Mouse (Mus musculus) hindbrain, embryonic 11.5 days (tissue): Measurements from ENCODE around the gene Agrp. TPM values are rescaled to one million over a fixed set of nuclear protein-coding genes. Genes with fewer than 3 reads are reported as not detected.

Experiments used
- ATAC-seq: fragments of 200-750 bp; cut with Nextera tagmentation; 2 replicates; pipeline ENCODE4 v1.8.0; 2017; ENCODE audit warnings: mild to moderate bottlenecking, moderate TSS enrichment, moderate library complexity; ENCODE audit not compliant: low FRiP score
- DNase-seq: peaks from one replicate; pipeline ENCODE4 v3.0.0-alpha.2; 2015; ENCODE audit warnings: low spot score
- H3K27ac ChIP-seq: fragments of 300-500 bp; sonication (generic); 2 replicates; pipeline ENCODE4 v1.5.1; 2014; ENCODE audit warnings: mild to moderate bottlenecking, low read depth, low read length
- H3K27me3 ChIP-seq: fragments of 300-500 bp; sonication (generic); 2 replicates; pipeline ENCODE4 v1.6.1; 2014; ENCODE audit warnings: mild to moderate bottlenecking, low read length, moderate library complexity, mixed read lengths; ENCODE audit not compliant: control insufficient read depth, insufficient read depth
- H3K36me3 ChIP-seq: fragments of 300-500 bp; sonication (generic); 2 replicates; pipeline ENCODE4 v1.6.1; 2014; ENCODE audit warnings: mild to moderate bottlenecking, low read length, moderate library complexity, mixed read lengths; ENCODE audit not compliant: control insufficient read depth, insufficient read depth
- H3K4me1 ChIP-seq: fragments of 300-500 bp; sonication (generic); replicated peaks from 2 replicates; pipeline ENCODE4 v1.6.1; 2014; ENCODE audit warnings: low read length, mixed read lengths; ENCODE audit not compliant: control insufficient read depth, insufficient read depth
- H3K4me2 ChIP-seq: fragments of 300-500 bp; sonication (generic); replicated peaks from 2 replicates; pipeline ENCODE4 v1.6.1; 2014; ENCODE audit warnings: mild to moderate bottlenecking, low read depth, low read length
- H3K4me3 ChIP-seq: fragments of 300-500 bp; sonication (generic); 2 replicates; pipeline ENCODE4 v1.5.1; 2014; ENCODE audit warnings: low read depth, low read length
- H3K9ac ChIP-seq: fragments of 300-500 bp; sonication (generic); 2 replicates; pipeline ENCODE4 v1.6.1; 2014; ENCODE audit warnings: low read depth, low read length
- H3K9me3 ChIP-seq: fragments of 300-500 bp; sonication (generic); 2 replicates; pipeline ENCODE4 v1.6.1; 2016; ENCODE audit warnings: low read length; ENCODE audit not compliant: control insufficient read depth
- WGBS: fragments of 180-500 bp; shearing (Covaris S2); extraction: QIAGEN DNeasy Blood & Tissue Kit; methylation state at CpG from one replicate; pipeline ENCODE4 v1.1.7; 2014; 5-methylcytosine and 5-hydroxymethylcytosine counted together
- polyA plus RNA-seq: library from polyadenylated mRNA; unstranded; fragments of >200 nt; fragmentation: Nextera tagmentation; extraction: Ambion mirVana; gene quantifications from 2 replicates; pipeline ENCODE4 v1.2.1, GENCODE M21; 2014

The Agrp gene
- 0.68 and 2.1 TPM in 2 replicates for polyA plus RNA-seq

DNA sequence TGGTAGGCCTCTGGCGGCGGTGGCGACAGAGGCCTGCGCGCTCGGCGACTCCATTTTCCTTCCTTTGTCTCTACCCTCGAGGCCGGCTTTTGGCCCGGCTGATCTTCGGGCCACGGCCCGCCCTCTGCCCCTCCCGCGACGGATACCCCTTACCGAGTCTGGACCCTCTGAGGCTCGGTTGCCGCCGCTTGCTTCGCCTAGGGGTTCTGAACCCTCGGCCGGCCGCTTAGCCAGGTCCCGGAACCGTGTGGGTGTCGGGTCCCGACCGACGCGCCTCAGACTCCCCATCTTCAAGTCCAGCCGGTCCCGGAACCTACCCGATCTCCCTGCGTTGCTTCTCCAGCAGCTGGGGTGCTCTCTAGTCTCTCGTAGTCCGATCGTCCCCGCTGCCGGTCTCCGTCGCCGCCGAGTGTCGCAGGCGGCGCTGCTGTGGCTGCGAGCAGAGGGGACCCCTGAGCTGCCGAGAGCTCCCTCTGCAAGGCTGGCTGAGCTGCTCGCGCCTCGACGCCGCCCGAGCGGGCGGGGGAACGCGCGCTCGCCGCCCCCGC lies at the start of gene Agrp:
Agrp (minus strand) TSS at position 431 of the 548 bp plus-strand sequence.
- Histone ChIP-seq H3K4me3 (peak within 1 kb of the TSS; percentile 82), H3K27me3 (no peaks in the 10 kb centered on the region), H3K9me3 (no peaks in the 10 kb centered on the region), H3K4me1 (peaks cover 4% of the 10 kb centered on the region), H3K4me2 (peak within 1 kb of the TSS; percentile 92), H3K9ac (peak within 1 kb of the TSS; percentile 99), H3K36me3 (no peaks in the 10 kb centered on the region), H3K27ac (peak within 1 kb of the TSS; percentile 99)
- DNase-seq: no peak
- ATAC-seq: peak; percentile 64
- WGBS: 0% methylated on average over 57 of the region's 63 CpGs

DNA sequence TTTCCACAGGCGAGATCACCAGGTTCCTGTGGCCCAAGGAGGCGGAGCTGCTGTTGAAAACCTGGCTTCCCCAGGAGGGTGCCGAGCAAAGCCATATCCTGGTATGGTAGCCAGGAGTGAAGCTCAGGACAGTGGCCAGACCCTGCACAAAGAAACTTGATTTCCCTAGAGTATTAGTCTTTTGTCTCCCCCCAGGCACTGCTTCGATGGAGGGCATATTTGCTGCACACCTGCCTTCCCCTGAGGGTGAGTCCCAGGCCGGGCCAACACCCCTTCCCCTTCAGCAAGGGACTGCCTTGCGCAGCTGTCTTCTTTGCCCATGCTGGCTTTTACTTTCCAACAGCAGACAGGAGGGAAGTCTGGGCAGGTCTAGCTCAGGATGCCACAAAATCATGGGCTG lies 49.4 kb upstream of the Agrp start:
- Histone ChIP-seq H3K27me3 (no peaks in the 10 kb centered on the region), H3K27ac (no peak overlapping the region), H3K9ac (no peak overlapping the region), H3K4me2 (no peak overlapping the region), H3K36me3 (no peaks in the 10 kb centered on the region), H3K4me1 (no peaks in the 10 kb centered on the region), H3K9me3 (no peaks in the 10 kb centered on the region), H3K4me3 (no peak overlapping the region)
- ATAC-seq: no peak
- 69% methylated on average over 6 of the region's 6 CpGs for WGBS
- DNase-seq: no peak

DNA sequence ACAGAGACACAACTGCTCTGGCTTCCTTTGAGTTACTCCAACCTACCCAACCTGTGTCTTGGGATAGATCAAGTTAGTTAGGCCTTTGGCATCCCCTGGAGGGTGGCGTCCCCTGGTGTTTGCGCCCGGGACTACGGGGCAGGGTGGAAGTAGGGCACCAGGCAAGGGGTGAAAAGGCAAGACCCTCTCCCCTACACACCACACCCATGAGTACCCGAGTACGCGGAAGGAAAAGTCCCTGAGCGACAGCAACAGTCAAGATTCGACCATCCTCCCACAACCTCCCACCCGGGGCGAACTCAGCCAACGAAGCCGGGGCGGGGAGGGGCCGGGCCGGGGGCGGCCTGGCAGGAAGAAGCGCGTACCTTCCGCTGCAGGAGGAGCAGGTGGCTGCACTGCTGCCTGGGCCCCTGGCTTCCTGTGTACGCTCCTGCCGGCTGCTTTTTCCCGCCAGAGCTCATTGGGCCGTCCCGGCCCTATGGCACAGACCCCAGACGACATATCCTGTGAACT lies 48.7 kb upstream of the Agrp start, which contains the start of gene Carmil2:
Carmil2 (plus strand) TSS at position 479 of the 513 bp plus-strand sequence.
- ATAC-seq: peak; percentile 44; the same call in 1 of the 2 replicates
- no peak within 1 kb of the TSS for H3K4me2 ChIP-seq

GRCm38 (mm10) chr8:105685325-105685724 lies 48.1 kb upstream of the Agrp start:
- WGBS: 78% methylated on average over 7 of the region's 7 CpGs

More for the DNA sequence above, 48.7 kb upstream of the Agrp start, which contains the start of gene Carmil2:
- H3K9me3 ChIP-seq: no peaks in the 10 kb centered on the region
- DNase-seq: peak; percentile 55
- H3K27ac ChIP-seq: no peak within 1 kb of the TSS
- H3K4me3 ChIP-seq: no peak within 1 kb of the TSS
- WGBS: 14% methylated on average over 26 of the region's 26 CpGs
- no peaks in the 10 kb centered on the region for H3K27me3 ChIP-seq
- H3K9ac ChIP-seq: no peak within 1 kb of the TSS
- no peaks in the 10 kb centered on the region for H3K36me3 ChIP-seq
- no peaks in the 10 kb centered on the region for H3K4me1 ChIP-seq

DNA sequence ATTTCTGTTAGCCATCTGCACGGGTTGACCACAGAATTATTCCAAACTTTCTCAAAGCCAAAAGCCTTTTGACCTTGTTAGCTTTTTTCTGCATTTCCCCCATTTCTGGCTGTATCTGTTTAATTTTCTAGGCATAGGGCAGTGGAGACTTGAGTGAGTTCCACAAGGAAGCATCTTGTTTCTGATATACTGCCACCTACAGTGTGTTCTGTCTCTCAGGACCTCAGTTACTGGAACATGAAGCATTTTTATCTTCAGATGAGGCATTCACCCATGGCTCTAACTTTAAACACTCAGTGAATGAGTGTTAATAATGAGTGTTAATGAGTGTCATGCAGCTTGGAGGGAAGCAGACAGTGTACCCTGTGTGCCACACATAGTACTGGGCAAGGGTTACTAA lies 40.7 kb upstream of the Agrp start:
- 89% methylated on average over 1 of the region's 1 CpGs for WGBS
- Histone ChIP-seq H3K27ac (no peak overlapping the region), H3K27me3 (no peaks in the 10 kb centered on the region), H3K9ac (no peak overlapping the region), H3K36me3 (peaks cover 10% of the 10 kb centered on the region; the same call in 1 of the 2 replicates), H3K9me3 (no peaks in the 10 kb centered on the region), H3K4me1 (no peaks in the 10 kb centered on the region), H3K4me2 (no peak overlapping the region), H3K4me3 (no peak overlapping the region)
- DNase-seq (no peak), ATAC-seq (no peak)

More at GRCm38 (mm10) chr8:105685325-105685724, 48.1 kb upstream of the Agrp start:
- Histone ChIP-seq H3K9me3 (no peaks in the 10 kb centered on the region), H3K4me2 (no peak overlapping the region), H3K4me3 (no peak overlapping the region), H3K4me1 (no peaks in the 10 kb centered on the region), H3K36me3 (no peaks in the 10 kb centered on the region; the same call in 1 of the 2 replicates), H3K27ac (no peak overlapping the region), H3K27me3 (no peaks in the 10 kb centered on the region), H3K9ac (no peak overlapping the region)
- ATAC-seq: no peak
- no peak for DNase-seq

- DNase-seq (peak; percentile 16), ATAC-seq (no peak)
- no peaks in the 10 kb centered on the region for H3K4me1 ChIP-seq
- H3K27me3 ChIP-seq: no peaks in the 10 kb centered on the region
- WGBS: 86% methylated on average over 3 of the region's 3 CpGs
- no peak overlapping the region for H3K9ac ChIP-seq
- H3K9me3 ChIP-seq: no peaks in the 10 kb centered on the region
- no peak overlapping the region for H3K4me2 ChIP-seq
- H3K36me3 ChIP-seq: no peaks in the 10 kb centered on the region
- no peak overlapping the region for H3K4me3 ChIP-seq
- no peak overlapping the region for H3K27ac ChIP-seq
Measured at GRCm38 (mm10) chr8:105661167-105661566, 24.0 kb upstream of the Agrp start.

DNA sequence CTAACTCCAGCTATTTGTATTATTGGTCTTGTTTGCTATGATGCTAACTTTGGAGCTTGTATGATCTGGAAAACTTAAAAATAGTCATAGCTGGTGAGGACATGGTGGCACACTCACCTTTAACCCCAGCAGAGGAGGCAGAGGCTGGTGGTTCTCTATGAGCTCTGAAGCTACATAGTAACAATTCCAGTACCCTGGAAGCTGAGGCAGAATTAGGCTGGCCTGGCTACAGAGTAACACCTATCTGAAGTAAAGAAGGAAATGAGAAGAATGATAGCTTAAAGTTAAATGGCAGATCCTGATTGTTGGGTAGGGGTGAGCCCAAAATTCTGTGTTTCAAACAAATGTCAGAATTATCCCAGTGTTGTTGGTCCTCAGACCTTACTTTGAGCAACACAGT lies 20.4 kb upstream of the Agrp start:
- Histone ChIP-seq H3K27me3 (no peaks in the 10 kb centered on the region), H3K9me3 (no peaks in the 10 kb centered on the region), H3K4me3 (no peak overlapping the region), H3K4me1 (no peaks in the 10 kb centered on the region), H3K9ac (no peak overlapping the region), H3K4me2 (no peak overlapping the region), H3K27ac (no peak overlapping the region), H3K36me3 (no peaks in the 10 kb centered on the region)
- ATAC-seq: no peak
- no peak for DNase-seq

- Histone ChIP-seq H3K27ac (no peak overlapping the region), H3K27me3 (no peaks in the 10 kb centered on the region), H3K9ac (no peak overlapping the region), H3K4me3 (no peak overlapping the region), H3K4me2 (no peak overlapping the region), H3K9me3 (no peaks in the 10 kb centered on the region), H3K4me1 (no peaks in the 10 kb centered on the region), H3K36me3 (0 out of 2 replicates have a peak, but pooled peaks cover 4% of the 10 kb centered on the region)
- DNase-seq: no peak
- 91% methylated on average over 1 of the region's 1 CpGs for WGBS
- ATAC-seq: no peak
Measured at GRCm38 (mm10) chr8:105648929-105649328, 11.7 kb upstream of the Agrp start.

GRCm38 (mm10) chr8:105645205-105645604 lies 8.0 kb upstream of the Agrp start:
- WGBS: 100% methylated on average over 1 of the region's 1 CpGs
- no peaks in the 10 kb centered on the region for H3K27me3 ChIP-seq
- H3K4me2 ChIP-seq: no peak overlapping the region
- no peaks in the 10 kb centered on the region for H3K9me3 ChIP-seq
- H3K27ac ChIP-seq: no peak overlapping the region
- H3K36me3 ChIP-seq: 0 out of 2 replicates have a peak, but pooled peaks cover 4% of the 10 kb centered on the region
- no peaks in the 10 kb centered on the region for H3K4me1 ChIP-seq
- H3K4me3 ChIP-seq: no peak overlapping the region
- ATAC-seq: no peak
- no peak for DNase-seq
- no peak overlapping the region for H3K9ac ChIP-seq
